Mouse (Mus musculus) central nervous system, embryonic 11.5 days (tissue): ENCODE measurements around the gene Tnxb. TPM values are rescaled to one million over a fixed set of nuclear protein-coding genes. Genes with fewer than 3 reads are reported as not detected.

Source experiments
- polyA plus RNA-seq: library from polyadenylated mRNA; depleted of rRNA; stranded (reverse); fragments of >200 nt; gene quantifications from 2 replicates; pipeline ENCODE4 v1.2.3, GENCODE M21; 2012; rRNA removed

Gene Tnxb
- polyA plus RNA-seq: 0.06 and 0.09 TPM in 2 replicates

GRCm38 (mm10) chr17:34670235-34670634, at the start of gene Tnxb:
Gene Tnxb, plus strand, starts transcription at chr17:34670535.

GRCm38 (mm10) chr17:34627943-34628643, 42.2 kb upstream of the Tnxb start, which contains the start of gene Ppt2:
Gene Ppt2, minus strand, starts transcription at chr17:34628510.

GRCm38 (mm10) chr17:34629221-34629751, 41.0 kb upstream of the Tnxb start, which contains the start of gene Prrt1:
Gene Prrt1, plus strand, starts transcription at chr17:34629533.

GRCm38 (mm10) chr17:34644608-34645007, 25.7 kb upstream of the Tnxb start, which contains the start of gene Fkbpl:
Gene Fkbpl, plus strand, starts transcription at chr17:34644764.

GRCm38 (mm10) chr17:34646906-34647787, 23.2 kb upstream of the Tnxb start, which contains the start of gene Atf6b:
Gene Atf6b, plus strand, starts transcription at chr17:34647146.

GRCm38 (mm10) chr17:34743719-34744118, 73.4 kb downstream of the Tnxb start, which contains the start of gene C4b:
Gene C4b, minus strand, starts transcription at chr17:34743882.

Other genes starting within 250 kb of the Tnxb start
- not detected in 2 replicates for gene Btnl4, start 193.2 kb upstream of the Tnxb start, polyA plus RNA-seq
- gene Btnl6, start 153.2 kb upstream of the Tnxb start, polyA plus RNA-seq: not detected in 2 replicates
- 12.7 and 23.2 TPM in 2 replicates for gene Notch4, start 106.3 kb upstream of the Tnxb start, polyA plus RNA-seq
- gene Gpsm3, start 80.7 kb upstream of the Tnxb start, polyA plus RNA-seq: 3.7 and 6.2 TPM in 2 replicates
- gene Pbx2, start 79.3 kb upstream of the Tnxb start, polyA plus RNA-seq: 163 and 174 TPM in 2 replicates
- 12.3 and 15.5 TPM in 2 replicates for gene Ager, start 72.7 kb upstream of the Tnxb start, polyA plus RNA-seq
- 146 and 186 TPM in 2 replicates for gene Rnf5, start 66.8 kb upstream of the Tnxb start, polyA plus RNA-seq
- 91.7 and 142 TPM in 2 replicates for gene Agpat1, start 66.3 kb upstream of the Tnxb start, polyA plus RNA-seq
- 6.8 and 9.5 TPM in 2 replicates for gene Egfl8, start 54.6 kb upstream of the Tnxb start, polyA plus RNA-seq
- gene Ppt2, start 42.0 kb upstream of the Tnxb start, polyA plus RNA-seq: 18.8 and 23.6 TPM in 2 replicates
- 7.1 and 9.7 TPM in 2 replicates for gene Prrt1, start 41.0 kb upstream of the Tnxb start, polyA plus RNA-seq
- gene Fkbpl, start 25.8 kb upstream of the Tnxb start, polyA plus RNA-seq: 5.1 and 6.5 TPM in 2 replicates
- gene Atf6b, start 23.4 kb upstream of the Tnxb start, polyA plus RNA-seq: 59.4 and 71.2 TPM in 2 replicates
- gene C4b, start 73.3 kb downstream of the Tnxb start, polyA plus RNA-seq: 0.05 and 0.07 TPM in 2 replicates
- 0.04 TPM in 2 replicates for gene Cyp21a1, start 134.0 kb downstream of the Tnxb start, polyA plus RNA-seq
- 46.3 and 66.7 TPM in 2 replicates for gene Stk19, start 166.4 kb downstream of the Tnxb start, polyA plus RNA-seq
- 70.9 and 71.2 TPM in 2 replicates for gene Dxo, start 166.5 kb downstream of the Tnxb start, polyA plus RNA-seq
- 65.5 and 77.4 TPM in 2 replicates for gene Skiv2l, start 179.7 kb downstream of the Tnxb start, polyA plus RNA-seq
- gene Nelfe, start 179.9 kb downstream of the Tnxb start, polyA plus RNA-seq: 94.0 and 142 TPM in 2 replicates
- gene Cfb, start 192.0 kb downstream of the Tnxb start, polyA plus RNA-seq: 1.9 and 6.9 TPM in 2 replicates
- 73.5 and 98.0 TPM in 2 replicates for gene Zbtb12, start 208.9 kb downstream of the Tnxb start, polyA plus RNA-seq
- not detected in 2 replicates for gene Gm20547, start 211.5 kb downstream of the Tnxb start, polyA plus RNA-seq
- gene C2, start 227.7 kb downstream of the Tnxb start, polyA plus RNA-seq: 1.6 and 2.2 TPM in 2 replicates
- gene Ehmt2, start 227.9 kb downstream of the Tnxb start, polyA plus RNA-seq: 218 and 222 TPM in 2 replicates
- 0.08 and 0.11 TPM in 2 replicates for gene Slc44a4, start 243.9 kb downstream of the Tnxb start, polyA plus RNA-seq